Mouse (Mus musculus) intestine, embryonic 15.5 days (tissue): ENCODE measurements at regions not wholly inside any gene's neighbourhood (a gene's known extent, or its start where the extent isn't known, plus 50 kb on each side); places are given as distances from the start of the nearest gene placed in this dataset.

ENCODE experiments used
- ATAC-seq: fragments of 200-750 bp; cut with Nextera tagmentation; 2 replicates; pipeline ENCODE4 v1.8.0; 2017; ENCODE audit warnings: moderate TSS enrichment, moderate library complexity
- H3K27ac ChIP-seq: fragments of 300-500 bp; sonication (generic); 2 replicates; pipeline ENCODE4 v1.5.1; 2015; ENCODE audit warnings: mild to moderate bottlenecking, inconsistent platforms
- H3K27me3 ChIP-seq: fragments of 300-500 bp; sonication (generic); replicated peaks from 2 replicates; pipeline ENCODE4 v1.6.1; 2015; ENCODE audit warnings: inconsistent platforms
- H3K36me3 ChIP-seq: fragments of 300-500 bp; sonication (generic); 2 replicates; pipeline ENCODE4 v1.6.1; 2015; ENCODE audit warnings: inconsistent platforms
- H3K4me1 ChIP-seq: fragments of 300-500 bp; sonication (generic); replicated peaks from 2 replicates; pipeline ENCODE4 v1.6.1; 2015; ENCODE audit warnings: inconsistent platforms
- H3K4me2 ChIP-seq: fragments of 300-500 bp; sonication (generic); replicated peaks from 2 replicates; pipeline ENCODE4 v1.6.1; 2015; ENCODE audit warnings: mild to moderate bottlenecking, inconsistent platforms
- H3K4me3 ChIP-seq: fragments of 300-500 bp; sonication (generic); replicated peaks from 2 replicates; pipeline ENCODE4 v1.5.1; 2015; ENCODE audit warnings: inconsistent platforms
- H3K9ac ChIP-seq: fragments of 300-500 bp; sonication (generic); 2 replicates; pipeline ENCODE4 v1.6.1; 2015; ENCODE audit warnings: inconsistent platforms
- H3K9me3 ChIP-seq: fragments of 300-500 bp; sonication (generic); 2 replicates; pipeline ENCODE4 v1.6.1; 2016; ENCODE audit warnings: inconsistent platforms
- WGBS: fragments of 180-500 bp; shearing (Covaris S2); methylation state at CpG from one replicate; pipeline ENCODE4 v1.1.7; 2015; 5-methylcytosine and 5-hydroxymethylcytosine counted together

- no peaks in the 10 kb centered on the region for H3K9me3 ChIP-seq
- H3K9ac ChIP-seq = no peak overlapping the region
- H3K4me2 ChIP-seq = no peak overlapping the region
- no peaks in the 10 kb centered on the region for H3K36me3 ChIP-seq
- H3K4me1 ChIP-seq = no peaks in the 10 kb centered on the region
- H3K27me3 ChIP-seq = no peaks in the 10 kb centered on the region
- H3K27ac ChIP-seq = no peak overlapping the region
- 91% methylated on average over 2 of the region's 2 CpGs for WGBS
- no peak overlapping the region for H3K4me3 ChIP-seq
- ATAC-seq = no peak
Measured at GRCm38 (mm10) chr2:74463407-74463806, 115.8 kb downstream of the Lnpk start.

- Histone ChIP-seq H3K9ac (no peak overlapping the region), H3K4me2 (no peak overlapping the region), H3K4me1 (no peaks in the 10 kb centered on the region), H3K9me3 (no peaks in the 10 kb centered on the region), H3K27me3 (no peaks in the 10 kb centered on the region), H3K27ac (no peak overlapping the region), H3K4me3 (no peak overlapping the region), H3K36me3 (no peaks in the 10 kb centered on the region)
- WGBS = 56% methylated on average over 11 of the region's 11 CpGs
- ATAC-seq = no peak
Measured at GRCm38 (mm10) chr2:74461211-74461844, 117.9 kb downstream of the Lnpk start.

GRCm38 (mm10) chr2:74454431-74454830 is 124.8 kb downstream of the Lnpk start:
- no peak overlapping the region for H3K4me2 ChIP-seq
- 81% methylated on average over 4 of the region's 4 CpGs for WGBS
- H3K9me3 ChIP-seq = no peaks in the 10 kb centered on the region
- ATAC-seq = no peak
- H3K27ac ChIP-seq = no peak overlapping the region
- no peak overlapping the region for H3K4me3 ChIP-seq
- no peaks in the 10 kb centered on the region for H3K27me3 ChIP-seq
- H3K9ac ChIP-seq = no peak overlapping the region
- H3K4me1 ChIP-seq = 0 out of 2 replicates have a peak, but pooled peaks cover 2% of the 10 kb centered on the region
- no peaks in the 10 kb centered on the region for H3K36me3 ChIP-seq

GRCm38 (mm10) chr2:74452679-74453078 is 126.6 kb downstream of the Lnpk start:
- Histone ChIP-seq H3K9me3 (no peaks in the 10 kb centered on the region), H3K9ac (no peak overlapping the region), H3K27ac (no peak overlapping the region), H3K4me1 (0 out of 2 replicates have a peak, but pooled peaks cover 2% of the 10 kb centered on the region), H3K4me3 (no peak overlapping the region), H3K4me2 (no peak overlapping the region), H3K36me3 (no peaks in the 10 kb centered on the region), H3K27me3 (no peaks in the 10 kb centered on the region)
- ATAC-seq = no peak
- 100% methylated on average over 1 of the region's 1 CpGs for WGBS

- Histone ChIP-seq H3K4me3 (no peak overlapping the region), H3K4me1 (0 out of 2 replicates have a peak, but pooled peaks cover 2% of the 10 kb centered on the region), H3K27ac (no peak overlapping the region), H3K36me3 (no peaks in the 10 kb centered on the region), H3K27me3 (no peaks in the 10 kb centered on the region), H3K9me3 (no peaks in the 10 kb centered on the region), H3K9ac (no peak overlapping the region), H3K4me2 (0 out of 2 replicates have a peak overlapping the region, but pooled peaks have one; percentile 6)
- 30% methylated on average over 6 of the region's 6 CpGs for WGBS
- ATAC-seq = peak; percentile 61
Measured at GRCm38 (mm10) chr2:74451578-74451977, 127.7 kb downstream of the Lnpk start.

GRCm38 (mm10) chr2:74451038-74451437 is 128.2 kb downstream of the Lnpk start:
- no peak overlapping the region for H3K27ac ChIP-seq
- no peaks in the 10 kb centered on the region for H3K27me3 ChIP-seq
- 0 out of 2 replicates have a peak overlapping the region, but pooled peaks have one; percentile 6 for H3K4me2 ChIP-seq
- 0 out of 2 replicates have a peak, but pooled peaks cover 2% of the 10 kb centered on the region for H3K4me1 ChIP-seq
- WGBS = 55% methylated on average over 4 of the region's 4 CpGs
- H3K36me3 ChIP-seq = no peaks in the 10 kb centered on the region
- H3K9me3 ChIP-seq = no peaks in the 10 kb centered on the region
- ATAC-seq = no peak
- no peak overlapping the region for H3K4me3 ChIP-seq
- H3K9ac ChIP-seq = no peak overlapping the region

- Histone ChIP-seq H3K4me1 (0 out of 2 replicates have a peak, but pooled peaks cover 2% of the 10 kb centered on the region), H3K9me3 (no peaks in the 10 kb centered on the region), H3K4me2 (no peak overlapping the region), H3K27ac (no peak overlapping the region), H3K36me3 (no peaks in the 10 kb centered on the region), H3K9ac (no peak overlapping the region), H3K27me3 (no peaks in the 10 kb centered on the region), H3K4me3 (no peak overlapping the region)
- WGBS = 74% methylated on average over 11 of the region's 11 CpGs
- no peak for ATAC-seq
Measured at GRCm38 (mm10) chr2:74450064-74450765, 129.0 kb downstream of the Lnpk start.

- ATAC-seq = peak; percentile 67; the same call in 1 of the 2 replicates
- Histone ChIP-seq H3K27me3 (no peaks in the 10 kb centered on the region), H3K4me3 (no peak overlapping the region), H3K4me1 (no peaks in the 10 kb centered on the region), H3K4me2 (no peak overlapping the region), H3K9ac (no peak overlapping the region), H3K27ac (0 out of 2 replicates have a peak overlapping the region, but pooled peaks have one; percentile 32), H3K36me3 (no peaks in the 10 kb centered on the region), H3K9me3 (no peaks in the 10 kb centered on the region)
- 58% methylated on average over 13 of the region's 13 CpGs for WGBS
Measured at GRCm38 (mm10) chr2:74435184-74435911, 143.9 kb downstream of the Lnpk start.

- WGBS = 62% methylated on average over 15 of the region's 15 CpGs
- H3K36me3 ChIP-seq = no peaks in the 10 kb centered on the region
- H3K27me3 ChIP-seq = no peaks in the 10 kb centered on the region
Measured at GRCm38 (mm10) chr2:74426746-74427145, 152.5 kb downstream of the Lnpk start.

GRCm38 (mm10) chr2:74424726-74425125 is 154.5 kb downstream of the Lnpk start:
- Histone ChIP-seq H3K4me3 (no peak overlapping the region), H3K9me3 (no peaks in the 10 kb centered on the region), H3K27ac (no peak overlapping the region), H3K36me3 (no peaks in the 10 kb centered on the region), H3K4me2 (no peak overlapping the region), H3K9ac (no peak overlapping the region), H3K4me1 (no peaks in the 10 kb centered on the region), H3K27me3 (no peaks in the 10 kb centered on the region)
- 68% methylated on average over 3 of the region's 3 CpGs for WGBS
- no peak for ATAC-seq

More at GRCm38 (mm10) chr2:74426746-74427145, 152.5 kb downstream of the Lnpk start:
- H3K4me1 ChIP-seq = no peaks in the 10 kb centered on the region
- no peak overlapping the region for H3K4me3 ChIP-seq
- no peak overlapping the region for H3K27ac ChIP-seq
- H3K9ac ChIP-seq = no peak overlapping the region
- no peak for ATAC-seq
- no peak overlapping the region; the same call in 1 of the 2 replicates for H3K4me2 ChIP-seq
- H3K9me3 ChIP-seq = no peaks in the 10 kb centered on the region

GRCm38 (mm10) chr2:74416097-74416496 is 163.1 kb downstream of the Lnpk start:
- H3K9me3 ChIP-seq = no peaks in the 10 kb centered on the region
- H3K27ac ChIP-seq = no peak overlapping the region
- ATAC-seq = no peak
- 85% methylated on average over 4 of the region's 4 CpGs for WGBS
- H3K4me2 ChIP-seq = no peak overlapping the region
- H3K4me3 ChIP-seq = no peak overlapping the region
- H3K27me3 ChIP-seq = no peaks in the 10 kb centered on the region
- H3K9ac ChIP-seq = no peak overlapping the region
- H3K36me3 ChIP-seq = no peaks in the 10 kb centered on the region
- H3K4me1 ChIP-seq = no peaks in the 10 kb centered on the region

- H3K27me3 ChIP-seq = no peaks in the 10 kb centered on the region
Measured at GRCm38 (mm10) chr2:74414721-74415120, 164.5 kb downstream of the Lnpk start.

More at GRCm38 (mm10) chr2:74414721-74415120, 164.5 kb downstream of the Lnpk start:
- no peak for ATAC-seq
- H3K4me1 ChIP-seq = no peaks in the 10 kb centered on the region
- no peak overlapping the region for H3K4me3 ChIP-seq
- 96% methylated on average over 13 of the region's 13 CpGs for WGBS
- no peaks in the 10 kb centered on the region for H3K9me3 ChIP-seq
- no peak overlapping the region for H3K27ac ChIP-seq
- H3K4me2 ChIP-seq = no peak overlapping the region
- no peaks in the 10 kb centered on the region for H3K36me3 ChIP-seq
- no peak overlapping the region for H3K9ac ChIP-seq
